Mouse (Mus musculus) heart, embryonic 10.5 days (tissue): ENCODE measurements around the gene Chst1. TPM values are rescaled to one million over a fixed set of nuclear protein-coding genes. Genes with fewer than 3 reads are reported as not detected.

ENCODE experiments used
- DNase-seq: peaks from one replicate; pipeline ENCODE4 v3.0.0-alpha.2; 2017; ENCODE audit warnings: low spot score
- H3K27ac ChIP-seq: fragments of 300-500 bp; sonication (generic); 2 replicates; pipeline ENCODE4 v1.5.1; 2016; ENCODE audit warnings: mild to moderate bottlenecking
- H3K27me3 ChIP-seq: fragments of 300-500 bp; sonication (generic); 2 replicates; pipeline ENCODE4 v1.6.1; 2016; ENCODE audit warnings: mild to moderate bottlenecking; ENCODE audit not compliant: poor library complexity, insufficient read depth, severe bottlenecking
- H3K36me3 ChIP-seq: fragments of 300-500 bp; sonication (generic); 2 replicates; pipeline ENCODE4 v1.6.1; 2016; ENCODE audit warnings: mild to moderate bottlenecking, moderate library complexity
- H3K4me1 ChIP-seq: fragments of 300-500 bp; sonication (generic); 2 replicates; pipeline ENCODE4 v1.6.1; 2016; ENCODE audit warnings: mild to moderate bottlenecking
- H3K4me3 ChIP-seq: fragments of 300-500 bp; sonication (generic); 2 replicates; pipeline ENCODE4 v1.5.1; 2016; ENCODE audit warnings: mild to moderate bottlenecking, moderate library complexity
- H3K9me3 ChIP-seq: fragments of 300-500 bp; sonication (generic); 2 replicates; pipeline ENCODE4 v1.6.1; 2016; ENCODE audit warnings: mild to moderate bottlenecking, moderate library complexity
- WGBS: fragments of 180-500 bp; shearing (Covaris S2); methylation state at CpG from one replicate; pipeline ENCODE4 v1.1.7; 2016; 5-methylcytosine and 5-hydroxymethylcytosine counted together
- polyA plus RNA-seq: library from polyadenylated mRNA; unstranded; fragments of >200 nt; fragmentation: Nextera tagmentation; extraction: Ambion mirVana; gene quantifications from 2 replicates; pipeline ENCODE4 v1.2.1, GENCODE M21; 2016

Gene Chst1
- polyA plus RNA-seq, 1 experiment from 2014 or later, result 2.0 TPM

DNA sequence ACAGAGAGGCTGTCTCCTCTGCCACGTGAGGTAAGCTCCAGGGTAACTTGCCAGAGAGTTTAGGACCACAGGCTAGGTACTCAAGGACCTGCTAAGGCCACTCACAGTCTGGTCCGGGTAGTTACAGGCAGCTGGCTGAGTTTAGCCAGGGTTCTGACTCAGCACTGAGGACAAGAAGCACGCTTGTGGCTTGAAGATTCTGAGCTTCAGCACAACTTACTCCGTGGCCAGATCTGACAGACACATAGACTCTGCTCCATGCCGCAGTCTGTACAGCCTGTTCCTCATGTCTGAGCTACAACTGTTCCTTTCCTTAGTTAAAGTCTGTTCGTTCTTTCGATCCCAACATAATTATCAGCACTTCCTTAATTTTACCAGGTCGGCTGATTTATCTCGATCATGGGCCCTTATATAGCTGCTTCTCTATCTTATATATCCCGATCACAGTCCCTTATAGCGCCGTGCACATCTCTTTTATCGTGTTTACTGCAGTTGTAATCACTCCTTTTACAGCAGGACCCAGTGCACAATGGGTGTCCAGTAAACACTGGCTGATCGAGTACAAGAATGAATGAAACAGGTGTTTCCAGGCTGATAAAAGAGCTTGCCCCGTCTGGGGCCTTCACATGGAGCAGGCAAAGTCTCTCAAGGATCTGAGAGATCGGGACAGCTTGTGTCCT is 17.7 kb downstream of the Chst1 start:
- Histone ChIP-seq H3K27me3 (0 out of 2 replicates have a peak, but pooled peaks cover 5% of the 10 kb centered on the region), H3K4me1 (no peaks in the 10 kb centered on the region), H3K27ac (no peak overlapping the region), H3K36me3 (no peaks in the 10 kb centered on the region), H3K9me3 (no peaks in the 10 kb centered on the region), H3K4me3 (no peak overlapping the region)
- WGBS, result 71% methylated on average over 16 of the region's 16 CpGs
- DNase-seq, result no peak

DNA sequence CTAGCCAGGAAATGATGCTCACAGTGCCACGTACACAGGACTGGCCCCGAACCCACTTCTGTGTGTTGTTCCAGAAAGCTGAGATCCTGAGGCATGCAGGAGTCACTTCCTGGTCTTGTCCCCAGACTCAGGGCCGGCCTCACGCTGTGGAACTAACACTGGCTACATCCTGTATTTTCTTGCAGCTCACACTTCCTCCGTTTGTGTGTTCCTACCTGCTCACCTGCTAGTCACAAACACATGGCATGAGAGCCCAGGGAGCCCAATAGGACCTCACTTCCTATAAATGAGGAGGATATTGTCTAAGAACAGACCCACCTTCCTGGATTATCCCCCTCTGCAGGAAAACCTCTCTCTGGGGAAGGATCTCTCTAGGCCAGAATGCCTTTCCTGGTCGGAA is 18.5 kb downstream of the Chst1 start:
- Histone ChIP-seq H3K27me3 (no peaks in the 10 kb centered on the region), H3K36me3 (no peaks in the 10 kb centered on the region), H3K4me1 (no peaks in the 10 kb centered on the region), H3K4me3 (no peak overlapping the region), H3K27ac (no peak overlapping the region), H3K9me3 (no peaks in the 10 kb centered on the region)
- DNase-seq, result no peak
- WGBS, result 54% methylated on average over 6 of the region's 6 CpGs

DNA sequence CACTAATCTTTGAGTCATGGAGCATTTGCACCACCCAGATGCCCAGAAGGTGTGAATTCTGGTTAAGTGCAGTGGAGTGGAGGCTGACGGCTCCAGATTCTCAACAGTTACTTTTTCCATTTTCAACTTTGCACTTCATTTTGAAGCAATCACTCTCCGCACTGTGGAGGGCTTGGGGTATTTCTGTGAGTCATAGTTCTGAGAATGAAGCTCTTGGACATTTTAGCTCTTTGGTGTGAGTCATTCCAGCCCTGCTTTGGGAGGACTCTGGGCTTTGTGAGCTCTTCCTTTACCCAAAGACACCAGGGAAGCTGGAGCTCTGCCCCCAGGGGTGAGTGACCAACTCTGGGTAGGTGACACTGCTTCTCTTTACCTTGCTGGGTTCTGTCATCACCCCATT is 28.1 kb downstream of the Chst1 start:
- H3K27me3 ChIP-seq, result peaks cover 18% of the 10 kb centered on the region; the same call in 1 of the 2 replicates
- no peak for DNase-seq
- no peaks in the 10 kb centered on the region for H3K4me1 ChIP-seq
- no peak overlapping the region for H3K27ac ChIP-seq
- no peaks in the 10 kb centered on the region for H3K36me3 ChIP-seq
- H3K4me3 ChIP-seq, result no peak overlapping the region
- H3K9me3 ChIP-seq, result no peaks in the 10 kb centered on the region
- WGBS, result 39% methylated on average over 2 of the region's 2 CpGs

DNA sequence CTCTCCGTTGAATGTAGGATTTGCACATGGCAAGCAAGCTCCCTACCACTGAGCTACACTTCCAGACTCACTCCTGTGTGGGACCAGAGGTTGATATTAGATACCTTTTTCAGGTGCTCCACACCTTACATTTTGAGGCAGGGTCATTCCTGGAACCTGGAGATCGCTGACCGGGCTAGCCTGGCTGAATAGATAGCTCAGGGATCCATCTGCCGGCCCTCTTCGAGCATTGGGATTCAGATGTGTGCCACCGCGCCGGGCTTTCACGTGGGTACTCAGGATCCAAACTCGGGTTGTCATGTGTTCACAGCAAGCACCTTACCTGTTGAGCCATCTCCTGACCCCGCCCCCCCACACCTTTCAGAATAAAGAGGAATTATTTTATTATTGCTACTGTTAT is 31.3 kb downstream of the Chst1 start:
- H3K9me3 ChIP-seq, result no peaks in the 10 kb centered on the region
- H3K27ac ChIP-seq, result no peak overlapping the region
- H3K4me1 ChIP-seq, result no peaks in the 10 kb centered on the region
- H3K4me3 ChIP-seq, result no peak overlapping the region
- no peak for DNase-seq
- 89% methylated on average over 11 of the region's 11 CpGs for WGBS
- no peaks in the 10 kb centered on the region for H3K36me3 ChIP-seq
- H3K27me3 ChIP-seq, result peaks cover 24% of the 10 kb centered on the region; the same call in 1 of the 2 replicates

DNA sequence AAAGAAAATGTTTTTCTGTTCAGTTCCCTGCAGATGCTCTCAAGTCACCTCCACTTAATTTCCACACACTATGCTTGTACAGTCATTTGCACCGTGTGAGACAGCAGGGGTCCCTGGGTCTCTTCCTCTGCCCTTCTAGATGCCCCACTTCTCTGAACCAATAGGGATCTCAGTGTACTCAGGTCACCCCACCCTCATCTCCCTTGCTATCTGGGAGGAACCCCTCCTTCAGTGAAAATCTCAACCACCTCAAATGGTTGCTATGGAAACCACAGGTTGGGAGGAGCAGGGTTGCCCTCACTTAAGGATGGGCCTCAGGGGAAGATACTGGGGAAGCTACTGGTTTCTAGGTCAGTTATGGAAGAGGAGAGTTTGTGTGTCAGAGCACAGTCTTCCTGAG is 32.5 kb downstream of the Chst1 start:
- no peaks in the 10 kb centered on the region for H3K36me3 ChIP-seq
- no peaks in the 10 kb centered on the region for H3K9me3 ChIP-seq
- DNase-seq, result no peak
- 62% methylated on average over 1 of the region's 1 CpGs for WGBS
- H3K4me3 ChIP-seq, result no peak overlapping the region
- H3K27ac ChIP-seq, result no peak overlapping the region
- peaks cover 24% of the 10 kb centered on the region; the same call in 1 of the 2 replicates for H3K27me3 ChIP-seq
- no peaks in the 10 kb centered on the region for H3K4me1 ChIP-seq

DNA sequence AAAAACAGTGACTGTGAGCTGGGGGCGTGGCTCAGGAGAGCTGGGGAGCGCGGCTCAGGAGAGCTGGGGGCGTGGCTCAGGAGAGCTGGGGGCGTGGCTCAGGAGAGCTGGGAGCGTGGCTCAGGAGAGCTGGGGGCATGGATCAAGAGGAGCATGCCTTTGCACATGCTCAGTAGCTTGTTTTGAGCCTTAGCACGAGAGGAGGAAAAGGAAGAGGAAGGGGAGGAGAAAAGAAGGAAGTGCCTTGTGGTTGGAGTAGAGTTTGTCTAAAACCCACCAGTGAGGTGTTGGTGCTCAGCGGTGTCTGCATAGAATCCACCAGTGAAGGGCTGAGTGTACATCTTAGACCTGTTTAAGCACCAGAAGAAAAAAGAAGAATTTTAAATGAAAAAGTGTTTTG is 41.0 kb downstream of the Chst1 start:
- H3K4me3 ChIP-seq, result no peak overlapping the region
- WGBS, result 17% methylated on average over 8 of the region's 8 CpGs
- no peak for DNase-seq
- H3K36me3 ChIP-seq, result no peaks in the 10 kb centered on the region
- H3K4me1 ChIP-seq, result 0 out of 2 replicates have a peak, but pooled peaks cover 15% of the 10 kb centered on the region
- no peaks in the 10 kb centered on the region for H3K27me3 ChIP-seq
- H3K9me3 ChIP-seq, result no peaks in the 10 kb centered on the region
- no peak overlapping the region for H3K27ac ChIP-seq

DNA sequence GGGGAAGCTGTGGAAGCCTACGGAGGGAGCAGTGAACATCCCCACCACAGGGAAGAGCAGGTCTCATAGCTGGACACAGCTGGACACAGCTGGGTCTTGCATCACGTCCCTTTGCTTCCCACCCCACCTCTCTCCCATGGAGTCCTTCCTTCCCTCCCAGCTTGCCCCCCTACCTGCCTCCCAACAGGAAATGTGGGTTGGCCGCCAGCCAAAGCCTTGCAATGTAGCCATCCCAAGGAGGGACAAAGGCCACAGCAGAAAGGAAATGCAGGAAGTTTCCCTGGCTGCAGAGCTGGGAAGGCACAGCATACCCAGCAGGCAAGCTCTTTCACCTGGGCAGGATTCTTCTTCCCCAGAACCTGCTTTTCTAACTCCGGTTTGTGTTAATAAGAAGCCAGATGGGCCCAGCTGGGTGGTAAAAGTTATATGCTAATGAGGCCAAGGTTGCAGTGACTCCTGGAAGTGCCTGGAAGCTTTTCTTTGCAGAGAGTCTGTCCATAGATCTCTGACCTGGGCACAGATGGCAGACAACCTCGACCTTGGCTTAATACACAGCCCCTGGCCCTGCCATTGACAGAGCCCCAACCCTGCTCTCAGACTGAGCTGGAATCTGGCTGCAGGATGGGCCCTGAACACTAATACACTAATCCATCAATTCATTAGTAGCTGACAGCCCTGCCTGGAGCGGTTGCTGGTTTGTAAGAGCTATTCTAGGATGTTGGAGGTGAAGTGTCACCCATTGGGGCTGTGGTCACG is 46.0 kb downstream of the Chst1 start:
- DNase-seq, result no peak
- Histone ChIP-seq H3K4me1 (peaks cover 19% of the 10 kb centered on the region), H3K9me3 (no peaks in the 10 kb centered on the region), H3K27ac (peak overlapping the region; percentile 37; the same call in 1 of the 2 replicates), H3K36me3 (no peaks in the 10 kb centered on the region), H3K27me3 (no peaks in the 10 kb centered on the region), H3K4me3 (no peak overlapping the region)
- WGBS, result 53% methylated on average over 7 of the region's 7 CpGs

DNA sequence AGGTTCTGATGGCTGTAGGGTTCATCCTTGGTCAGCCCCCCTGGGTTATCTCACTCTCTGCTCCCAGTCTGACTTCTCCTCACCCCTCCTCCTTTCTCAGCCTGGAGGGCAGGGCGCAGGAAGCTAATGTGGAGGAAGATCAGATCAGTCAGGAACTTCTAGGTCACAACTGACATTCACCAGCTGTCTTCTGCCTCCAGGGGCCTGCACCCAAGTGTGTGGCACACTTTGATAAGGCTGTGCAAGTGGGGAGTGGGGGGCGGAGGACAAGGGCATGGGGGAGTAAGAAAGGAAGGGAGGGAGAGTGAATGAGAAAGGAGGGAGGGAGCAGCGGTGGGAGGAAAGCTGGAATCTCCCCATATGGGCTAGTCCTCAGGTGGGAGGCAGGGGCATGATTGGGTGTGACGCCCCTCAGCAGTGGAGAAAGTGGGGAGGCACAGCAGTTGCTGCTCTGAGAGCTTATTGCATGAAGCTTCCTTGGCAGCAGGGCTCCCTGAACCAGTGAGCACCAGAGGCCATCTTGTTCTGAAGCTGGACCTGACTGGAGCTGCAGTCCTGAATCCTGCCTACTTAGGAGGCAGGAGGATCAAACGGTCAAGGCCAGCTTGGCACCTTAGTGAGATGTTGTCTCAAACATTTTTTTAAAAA is 49.8 kb downstream of the Chst1 start:
- peaks cover 17% of the 10 kb centered on the region for H3K4me1 ChIP-seq
- no peak overlapping the region for H3K27ac ChIP-seq
- H3K27me3 ChIP-seq, result no peaks in the 10 kb centered on the region
- H3K4me3 ChIP-seq, result no peak overlapping the region
- WGBS, result 29% methylated on average over 5 of the region's 5 CpGs
- no peak for DNase-seq
- H3K9me3 ChIP-seq, result no peaks in the 10 kb centered on the region
- no peaks in the 10 kb centered on the region for H3K36me3 ChIP-seq

DNA sequence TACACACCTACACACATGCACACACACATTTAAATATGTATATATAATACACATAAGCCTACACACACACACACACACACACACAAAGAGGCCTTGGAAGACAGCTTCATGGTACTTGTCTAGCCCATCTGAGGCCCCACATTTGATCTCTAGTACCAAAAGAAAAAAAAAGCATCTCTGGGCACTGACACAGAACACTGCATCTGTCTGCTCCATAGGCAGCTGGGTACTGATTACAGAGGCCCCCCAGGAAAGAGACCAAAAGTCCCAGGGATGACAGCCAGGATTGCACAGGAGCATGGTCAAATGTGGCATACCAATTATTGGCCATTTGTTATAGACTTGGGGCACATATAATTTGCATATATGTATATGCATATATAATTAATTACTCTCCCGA is 50.9 kb downstream of the Chst1 start:
- no peaks in the 10 kb centered on the region for H3K27me3 ChIP-seq
- no peak overlapping the region for H3K27ac ChIP-seq
- WGBS, result 83% methylated on average over 1 of the region's 1 CpGs
- no peaks in the 10 kb centered on the region for H3K36me3 ChIP-seq
- no peaks in the 10 kb centered on the region for H3K9me3 ChIP-seq
- H3K4me1 ChIP-seq, result peaks cover 12% of the 10 kb centered on the region
- DNase-seq, result no peak
- H3K4me3 ChIP-seq, result no peak overlapping the region

DNA sequence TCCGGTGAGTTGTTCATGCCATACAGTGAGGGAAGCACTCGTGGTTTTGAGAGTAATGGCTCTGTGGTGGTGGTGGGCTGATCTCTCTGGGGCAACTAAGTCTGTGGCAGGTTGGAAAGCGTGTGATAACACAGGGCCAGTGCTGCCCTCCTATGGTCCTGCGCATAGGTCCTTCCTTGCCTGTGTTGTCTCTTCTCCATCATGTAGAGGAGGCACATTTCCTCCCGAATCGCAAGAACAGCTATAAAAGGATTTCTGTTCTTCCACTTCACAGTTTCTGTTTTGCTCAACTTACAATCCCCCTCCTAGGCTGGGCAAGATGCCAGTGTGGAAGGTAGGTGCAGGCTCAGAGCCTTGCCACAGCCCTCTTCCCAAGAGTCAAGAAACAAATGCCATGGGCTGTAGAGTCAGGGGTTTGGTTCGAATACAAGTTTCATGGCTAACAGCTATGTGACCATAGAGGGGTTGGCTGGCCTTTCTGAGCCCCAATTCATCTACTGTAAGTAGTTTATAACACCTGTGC is 51.8 kb downstream of the Chst1 start:
- no peaks in the 10 kb centered on the region for H3K36me3 ChIP-seq
- no peaks in the 10 kb centered on the region for H3K9me3 ChIP-seq
- no peak overlapping the region for H3K27ac ChIP-seq
- DNase-seq, result no peak
- no peaks in the 10 kb centered on the region for H3K27me3 ChIP-seq
- WGBS, result 85% methylated on average over 7 of the region's 7 CpGs
- no peak overlapping the region for H3K4me3 ChIP-seq
- peaks cover 11% of the 10 kb centered on the region for H3K4me1 ChIP-seq

DNA sequence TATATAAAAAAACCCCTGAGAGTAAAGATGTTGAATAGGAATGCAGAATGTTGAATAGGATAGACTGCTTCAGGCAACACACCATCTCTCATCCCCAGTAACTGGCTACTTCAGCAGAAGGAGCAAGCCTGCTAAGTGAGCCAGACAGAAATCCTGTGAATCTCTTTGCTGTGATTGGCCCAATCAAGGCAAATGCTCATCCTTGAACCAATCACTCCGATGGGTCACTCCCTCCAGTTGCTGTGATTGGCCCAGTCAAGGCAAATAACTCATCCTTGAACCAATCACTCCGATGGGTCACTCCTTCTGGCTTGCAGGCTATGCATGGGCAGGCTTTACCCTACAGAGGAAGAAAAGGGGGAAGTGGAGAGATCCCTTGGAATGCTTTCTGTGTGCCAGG is 57.7 kb downstream of the Chst1 start:
- no peaks in the 10 kb centered on the region for H3K9me3 ChIP-seq
- H3K27ac ChIP-seq, result no peak overlapping the region
- H3K4me3 ChIP-seq, result no peak overlapping the region
- H3K4me1 ChIP-seq, result peaks cover 6% of the 10 kb centered on the region; the same call in 1 of the 2 replicates
- 88% methylated on average over 2 of the region's 2 CpGs for WGBS
- no peaks in the 10 kb centered on the region for H3K36me3 ChIP-seq
- H3K27me3 ChIP-seq, result no peaks in the 10 kb centered on the region
- DNase-seq, result no peak

DNA sequence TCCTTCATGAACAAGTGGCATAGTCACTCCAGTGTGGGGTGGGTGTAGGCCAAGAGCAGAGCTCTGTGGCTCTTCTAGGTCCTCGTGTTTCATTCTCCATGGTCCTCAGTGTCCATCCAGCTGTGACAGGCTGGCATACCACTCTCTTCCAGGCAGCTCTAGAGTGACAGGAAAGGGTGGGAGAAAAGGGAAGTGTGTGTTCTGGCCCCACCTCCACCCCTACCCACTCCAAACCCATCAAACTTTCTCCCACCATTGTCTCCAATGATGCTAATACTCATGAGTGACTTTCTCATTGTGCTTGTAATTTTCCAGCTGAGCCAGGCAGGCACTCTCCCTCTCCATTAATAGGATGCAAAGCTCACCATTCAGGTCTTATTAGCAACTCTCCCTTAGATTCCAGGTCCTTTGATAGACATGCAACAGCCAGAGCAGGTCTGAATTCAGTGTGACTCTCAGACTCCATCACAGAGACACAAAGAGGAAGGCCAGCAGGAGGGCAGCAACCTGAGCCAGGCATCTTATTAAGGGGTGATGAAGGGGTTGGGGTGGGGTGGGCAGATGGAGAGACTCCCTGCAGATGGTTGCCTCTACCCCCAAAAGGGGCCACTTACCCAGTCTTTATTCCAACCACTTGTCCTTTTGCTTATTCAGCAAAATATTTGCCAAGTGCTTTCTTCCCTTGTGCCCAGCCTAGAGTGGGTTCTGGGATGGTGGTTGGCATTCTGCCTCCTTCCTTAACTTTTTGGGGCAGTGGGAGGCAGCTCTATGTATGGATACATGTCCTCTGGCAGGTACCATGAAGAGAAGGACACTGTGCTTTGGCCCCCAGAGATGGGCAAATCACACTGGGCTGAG is 59.0 kb downstream of the Chst1 start:
- Histone ChIP-seq H3K36me3 (no peaks in the 10 kb centered on the region), H3K4me3 (no peak overlapping the region), H3K9me3 (no peaks in the 10 kb centered on the region), H3K27ac (no peak overlapping the region), H3K4me1 (peaks cover 6% of the 10 kb centered on the region; the same call in 1 of the 2 replicates), H3K27me3 (no peaks in the 10 kb centered on the region)
- WGBS, result 73% methylated on average over 1 of the region's 1 CpGs
- no peak for DNase-seq
